Mouse (Mus musculus) limb, embryonic 15.5 days (tissue): ENCODE measurements around the gene Gm8122. TPM values are rescaled to one million over a fixed set of nuclear protein-coding genes. Genes with fewer than 3 reads are reported as not detected.
"Not testable (repeated sequence)": the region's sequence is repeated elsewhere in the genome, so short reads cannot be mapped to it uniquely, and the experiment has no call there.

ENCODE experiments used
- ATAC-seq: fragments of 200-750 bp; cut with Nextera tagmentation; 2 replicates; pipeline ENCODE4 v1.8.0; 2017; ENCODE audit warnings: low read depth, moderate TSS enrichment; ENCODE audit not compliant: insufficient number of reproducible peaks, low FRiP score, low TSS enrichment
- H3K27ac ChIP-seq: fragments of 300-500 bp; sonication (generic); 2 replicates; pipeline ENCODE4 v1.5.1; 2015; ENCODE audit warnings: moderate library complexity, mild to moderate bottlenecking, inconsistent platforms
- H3K27me3 ChIP-seq: fragments of 300-500 bp; sonication (generic); 2 replicates; pipeline ENCODE4 v1.6.1; 2015; ENCODE audit warnings: inconsistent platforms
- H3K36me3 ChIP-seq: fragments of 300-500 bp; sonication (generic); 2 replicates; pipeline ENCODE4 v1.6.1; 2015; ENCODE audit warnings: inconsistent platforms
- H3K4me1 ChIP-seq: fragments of 300-500 bp; sonication (generic); 2 replicates; pipeline ENCODE4 v1.6.1; 2015; ENCODE audit warnings: inconsistent platforms
- H3K4me2 ChIP-seq: fragments of 300-500 bp; sonication (generic); 2 replicates; pipeline ENCODE4 v1.6.1; 2015; ENCODE audit warnings: mild to moderate bottlenecking, inconsistent platforms
- H3K4me3 ChIP-seq: fragments of 300-500 bp; sonication (generic); 2 replicates; pipeline ENCODE4 v1.5.1; 2015; ENCODE audit warnings: mild to moderate bottlenecking, inconsistent platforms
- H3K9ac ChIP-seq: fragments of 300-500 bp; sonication (generic); 2 replicates; pipeline ENCODE4 v1.6.1; 2015; ENCODE audit warnings: inconsistent platforms
- H3K9me3 ChIP-seq: fragments of 300-500 bp; sonication (generic); 2 replicates; pipeline ENCODE4 v1.6.1; 2016; ENCODE audit warnings: inconsistent platforms
- WGBS: fragments of 180-500 bp; shearing (Covaris S2); methylation state at CpG from one replicate; pipeline ENCODE4 v1.1.7; 2015; 5-methylcytosine and 5-hydroxymethylcytosine counted together
- polyA plus RNA-seq: library from polyadenylated mRNA; unstranded; fragments of >200 nt; fragmentation: Nextera tagmentation; extraction: Ambion mirVana; gene quantifications from 2 replicates; pipeline ENCODE4 v1.2.1, GENCODE M21; 2015

Gm8122 gene
- not detected in 2 replicates for polyA plus RNA-seq

GRCm38 (mm10) chr14:43235204-43235603, at the start of gene Gm8122:
TSS of gene Gm8122 (minus strand) at chr14:43235304.
- not testable (repeated sequence) for H3K4me3 ChIP-seq, H3K4me1 ChIP-seq, H3K27me3 ChIP-seq, H3K27ac ChIP-seq, H3K36me3 ChIP-seq, H3K9me3 ChIP-seq, H3K4me2 ChIP-seq, ATAC-seq, H3K9ac ChIP-seq
- 87% methylated on average over 4 of the region's 4 CpGs for WGBS

GRCm38 (mm10) chr14:43278681-43279080, 43.6 kb upstream of the Gm8122 start:
- not testable (repeated sequence) for H3K4me3 ChIP-seq, H3K4me1 ChIP-seq, H3K27ac ChIP-seq, H3K36me3 ChIP-seq, H3K9ac ChIP-seq, ATAC-seq, H3K4me2 ChIP-seq, H3K27me3 ChIP-seq, H3K9me3 ChIP-seq
- WGBS: 82% methylated on average over 3 of the region's 3 CpGs

GRCm38 (mm10) chr14:43278146-43278545, 43.0 kb upstream of the Gm8122 start:
- not testable (repeated sequence) for H3K4me1 ChIP-seq, H3K27ac ChIP-seq, H3K27me3 ChIP-seq, H3K36me3 ChIP-seq, ATAC-seq, H3K4me2 ChIP-seq, H3K4me3 ChIP-seq, H3K9me3 ChIP-seq, H3K9ac ChIP-seq
- 71% methylated on average over 4 of the region's 4 CpGs for WGBS

GRCm38 (mm10) chr14:43277468-43277867, 42.4 kb upstream of the Gm8122 start:
- not testable (repeated sequence) for H3K4me2 ChIP-seq, H3K4me1 ChIP-seq, H3K36me3 ChIP-seq, H3K4me3 ChIP-seq, ATAC-seq, H3K9ac ChIP-seq, H3K27ac ChIP-seq, H3K9me3 ChIP-seq, H3K27me3 ChIP-seq
- 60% methylated on average over 2 of the region's 2 CpGs for WGBS

GRCm38 (mm10) chr14:43275752-43276151, 40.6 kb upstream of the Gm8122 start:
- not testable (repeated sequence) for H3K4me3 ChIP-seq, ATAC-seq, H3K27ac ChIP-seq, H3K9ac ChIP-seq, H3K36me3 ChIP-seq, H3K9me3 ChIP-seq, H3K4me1 ChIP-seq, H3K27me3 ChIP-seq, H3K4me2 ChIP-seq
- 76% methylated on average over 1 of the region's 1 CpGs for WGBS

GRCm38 (mm10) chr14:43274986-43275511, 39.9 kb upstream of the Gm8122 start, which contains the start of gene Gm9732:
TSS of gene Gm9732 (plus strand) at chr14:43275036.
- ATAC-seq, H3K9ac ChIP-seq, H3K4me1 ChIP-seq, H3K9me3 ChIP-seq, H3K27me3 ChIP-seq, H3K4me2 ChIP-seq, H3K27ac ChIP-seq, H3K36me3 ChIP-seq, H3K4me3 ChIP-seq: not testable (repeated sequence)
- whole genome bisulfite sequencing: 84% methylated on average over 8 of the region's 8 CpGs

- H3K27ac ChIP-seq, H3K4me2 ChIP-seq, H3K4me3 ChIP-seq, H3K9me3 ChIP-seq, H3K36me3 ChIP-seq, H3K4me1 ChIP-seq, H3K9ac ChIP-seq, H3K27me3 ChIP-seq, ATAC-seq: not testable (repeated sequence)
- whole genome bisulfite sequencing: 66% methylated on average over 1 of the region's 1 CpGs
Observed at GRCm38 (mm10) chr14:43273161-43273560, 38.1 kb upstream of the Gm8122 start.

GRCm38 (mm10) chr14:43269211-43269610, 34.1 kb upstream of the Gm8122 start:
- H3K4me2 ChIP-seq, H3K9me3 ChIP-seq, H3K27ac ChIP-seq, H3K36me3 ChIP-seq, ATAC-seq, H3K4me3 ChIP-seq, H3K9ac ChIP-seq, H3K4me1 ChIP-seq, H3K27me3 ChIP-seq: not testable (repeated sequence)
- WGBS: 84% methylated on average over 3 of the region's 3 CpGs

- H3K4me3 ChIP-seq, H3K4me1 ChIP-seq, H3K9ac ChIP-seq, H3K27ac ChIP-seq, H3K27me3 ChIP-seq, H3K36me3 ChIP-seq, H3K9me3 ChIP-seq, ATAC-seq, H3K4me2 ChIP-seq: not testable (repeated sequence)
- 47% methylated on average over 2 of the region's 2 CpGs for WGBS
Observed at GRCm38 (mm10) chr14:43268521-43269084, 33.5 kb upstream of the Gm8122 start.

GRCm38 (mm10) chr14:43263421-43263820, 28.3 kb upstream of the Gm8122 start:
- H3K4me1 ChIP-seq, H3K9ac ChIP-seq, H3K27ac ChIP-seq, ATAC-seq, H3K4me2 ChIP-seq, H3K4me3 ChIP-seq, H3K36me3 ChIP-seq, H3K27me3 ChIP-seq, H3K9me3 ChIP-seq: not testable (repeated sequence)
- WGBS: 87% methylated on average over 3 of the region's 3 CpGs

GRCm38 (mm10) chr14:43258349-43258748, 23.2 kb upstream of the Gm8122 start, which contains the start of gene Gm8126:
TSS of gene Gm8126 (plus strand) at chr14:43258649.
- not testable (repeated sequence) for H3K27ac ChIP-seq, H3K4me3 ChIP-seq, H3K4me2 ChIP-seq, H3K4me1 ChIP-seq, ATAC-seq, H3K9ac ChIP-seq, H3K36me3 ChIP-seq, H3K27me3 ChIP-seq, H3K9me3 ChIP-seq
- WGBS: 88% methylated on average over 3 of the region's 4 CpGs

GRCm38 (mm10) chr14:43256511-43256910, 21.4 kb upstream of the Gm8122 start:
- H3K4me2 ChIP-seq, H3K36me3 ChIP-seq, H3K4me1 ChIP-seq, H3K9me3 ChIP-seq, H3K4me3 ChIP-seq, H3K9ac ChIP-seq, H3K27ac ChIP-seq, ATAC-seq, H3K27me3 ChIP-seq: not testable (repeated sequence)
- 79% methylated on average over 1 of the region's 1 CpGs for WGBS
